Mouse (Mus musculus) liver, adult (tissue): ENCODE results near the gene Th.

Experiments used
- GATA4 ChIP-seq: IDR thresholded peaks from 2 replicates; pipeline ENCODE4 v1.6.1; 2014; ENCODE audit warnings: mild to moderate bottlenecking, low read length; ENCODE audit not compliant: insufficient replicate concordance

Th gene

GRCm38 (mm10) chr7:142916178-142916577 is 14.8 kb downstream of the Th start:
- no peak for TF ChIP-seq GATA4

GRCm38 (mm10) chr7:142911682-142912081 is 19.2 kb downstream of the Th start:
- no peak for TF ChIP-seq GATA4

- TF ChIP-seq GATA4 = no peak
Observed at GRCm38 (mm10) chr7:142910104-142910503, 20.8 kb downstream of the Th start.

- no peak for TF ChIP-seq GATA4
Observed at GRCm38 (mm10) chr7:142909622-142910021, 21.3 kb downstream of the Th start.

GRCm38 (mm10) chr7:142905606-142906005 is 25.3 kb downstream of the Th start:
- no peak for TF ChIP-seq GATA4

GRCm38 (mm10) chr7:142904331-142904730 is 26.6 kb downstream of the Th start:
- TF ChIP-seq GATA4 = no peak

- no peak for TF ChIP-seq GATA4
Observed at GRCm38 (mm10) chr7:142902931-142903330, 28.0 kb downstream of the Th start.

GRCm38 (mm10) chr7:142901774-142902173 is 29.2 kb downstream of the Th start:
- no peak for TF ChIP-seq GATA4

GRCm38 (mm10) chr7:142899872-142900271 is 31.1 kb downstream of the Th start:
- no peak for TF ChIP-seq GATA4

GRCm38 (mm10) chr7:142897471-142897870 is 33.5 kb downstream of the Th start:
- no peak for TF ChIP-seq GATA4

- TF ChIP-seq GATA4 = no peak
Observed at GRCm38 (mm10) chr7:142895901-142896665, 34.8 kb downstream of the Th start.

GRCm38 (mm10) chr7:142895223-142895840 is 35.6 kb downstream of the Th start:
- no peak for TF ChIP-seq GATA4

- TF ChIP-seq GATA4 = no peak
Observed at GRCm38 (mm10) chr7:142894669-142895068, 36.3 kb downstream of the Th start.

- no peak for TF ChIP-seq GATA4
Observed at GRCm38 (mm10) chr7:142893721-142894639, 36.9 kb downstream of the Th start.

GRCm38 (mm10) chr7:142893296-142893695 is 37.6 kb downstream of the Th start:
- TF ChIP-seq GATA4 = no peak
